Mouse (Mus musculus): ENCODE results near the gene Snhg11.
"Not testable (repeated sequence)": the region's sequence is repeated elsewhere in the genome, so short reads cannot be mapped to it uniquely, and the experiment has no call there.

The Snhg11 gene

DNA sequence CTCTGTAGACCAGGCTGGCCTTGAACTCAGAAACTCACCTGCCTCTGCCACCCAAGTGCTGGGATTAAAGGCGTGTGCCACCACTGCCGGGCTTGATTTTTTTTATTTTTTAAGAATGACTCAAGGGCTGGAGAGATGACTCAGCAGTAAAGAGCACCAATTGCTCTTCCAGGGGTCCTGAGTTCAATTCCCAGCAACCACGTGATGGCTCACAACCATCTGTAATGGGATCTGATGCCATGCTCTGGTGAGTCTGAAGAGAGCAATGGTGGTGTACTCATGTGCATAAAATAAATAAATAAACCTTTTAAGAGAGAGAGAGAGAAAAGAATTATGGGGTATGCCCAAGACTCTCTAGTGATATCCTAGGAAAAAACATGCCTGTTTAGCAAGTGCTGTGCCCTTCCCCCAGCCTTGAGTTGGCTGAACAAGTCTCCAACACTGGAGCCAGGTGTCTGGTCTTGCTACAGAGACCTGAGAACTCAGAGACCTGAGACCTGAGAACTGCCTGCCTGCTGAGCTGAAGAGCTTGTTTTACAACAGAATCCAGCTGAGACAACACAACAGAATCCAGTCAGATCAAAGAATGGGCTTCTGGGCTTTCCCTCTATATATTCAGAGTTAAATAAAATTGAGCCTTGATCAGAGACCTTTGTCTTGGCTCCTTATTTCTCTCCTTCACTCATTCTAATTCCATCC lies 5.8 kb upstream of the Snhg11 start:
- DNase-seq: no peak

DNA sequence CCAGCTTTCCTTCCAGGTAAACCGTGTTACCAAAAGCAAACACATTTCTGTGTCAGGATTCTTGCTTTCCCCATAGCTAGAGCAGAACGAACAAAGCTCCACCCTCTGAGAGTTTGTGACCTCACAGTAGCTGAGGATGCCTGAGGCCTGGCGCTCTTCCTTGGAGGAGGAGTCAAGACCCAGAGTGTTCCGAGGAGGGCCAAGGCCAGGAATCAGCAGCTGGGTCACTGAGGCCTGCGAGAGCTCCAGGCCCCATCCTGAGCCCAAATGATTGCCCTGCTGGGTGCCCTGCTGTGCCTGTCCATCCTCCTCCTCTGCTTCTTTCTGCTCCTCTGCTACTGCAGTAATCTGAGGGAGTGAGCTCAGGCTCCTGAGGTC lies 5.3 kb upstream of the Snhg11 start:
- DNase-seq: no peak

DNA sequence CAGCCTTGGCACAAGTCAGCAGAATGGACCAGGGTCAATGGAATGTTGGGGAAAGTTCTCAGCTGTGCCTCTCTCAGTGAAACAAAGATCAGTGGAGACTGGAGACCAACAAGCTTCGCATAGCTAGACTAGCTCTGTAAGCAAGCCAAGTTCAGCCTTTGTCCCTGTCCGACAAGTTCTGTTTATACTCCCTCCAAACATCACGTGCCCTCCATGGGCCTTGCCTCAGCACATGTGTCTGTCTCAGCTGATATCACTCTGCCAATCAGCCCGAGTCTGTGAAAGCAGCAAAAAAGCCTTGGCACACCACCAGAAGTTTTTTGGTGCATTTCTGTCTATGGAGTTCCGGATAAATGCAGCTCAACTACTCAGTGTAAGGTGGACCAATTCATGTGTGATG lies 2.4 kb upstream of the Snhg11 start:
- DNase-seq: no peak

DNA sequence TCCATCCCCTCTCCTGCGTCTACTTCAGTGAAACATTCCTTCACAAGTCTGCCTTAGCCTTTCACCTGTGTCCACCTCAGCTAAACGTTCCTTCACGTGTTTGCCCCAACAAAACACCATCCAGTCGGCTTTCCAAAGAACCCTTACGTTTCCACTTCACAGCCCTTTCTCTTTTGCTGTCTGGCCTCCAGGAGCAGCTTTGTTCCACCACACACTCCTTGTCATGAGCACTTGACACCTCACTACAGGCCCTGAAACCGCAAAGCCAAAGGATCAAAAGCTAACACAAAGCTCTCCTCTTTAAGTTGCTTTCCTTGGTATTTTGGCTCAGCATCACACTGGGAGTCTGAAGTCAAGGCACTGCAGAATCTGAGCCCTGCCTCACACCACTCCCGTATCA lies 1.9 kb upstream of the Snhg11 start:
- DNase-seq: no peak

DNA sequence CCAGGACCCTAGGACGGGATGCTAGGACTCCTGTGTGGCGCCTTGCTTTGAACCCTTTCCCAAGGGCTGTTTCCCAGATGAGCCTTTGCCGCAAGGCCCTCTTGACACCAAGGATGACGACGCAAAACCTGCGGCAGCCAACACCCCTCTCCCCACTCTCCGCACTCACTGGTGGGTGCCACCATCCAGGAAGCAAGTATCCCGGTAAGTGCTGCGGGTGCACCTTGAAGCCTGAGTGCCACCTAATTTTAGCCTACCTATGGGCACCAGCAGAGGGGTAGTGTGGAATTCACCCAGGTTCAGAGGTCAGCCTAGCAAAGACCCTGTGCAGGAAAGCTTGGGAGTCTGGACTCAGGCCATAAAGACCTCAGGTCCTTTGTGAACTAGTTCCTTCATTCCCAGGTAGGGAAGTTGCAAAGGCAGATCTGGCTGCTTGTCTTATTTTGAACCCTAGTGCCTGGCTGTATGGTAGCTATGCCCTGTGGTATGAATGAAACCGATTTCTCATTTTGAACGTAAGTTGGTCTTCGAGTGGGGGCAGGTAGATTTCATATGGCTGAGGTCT lies 767 bp downstream of the Snhg11 start:
- DNase-seq: no peak

DNA sequence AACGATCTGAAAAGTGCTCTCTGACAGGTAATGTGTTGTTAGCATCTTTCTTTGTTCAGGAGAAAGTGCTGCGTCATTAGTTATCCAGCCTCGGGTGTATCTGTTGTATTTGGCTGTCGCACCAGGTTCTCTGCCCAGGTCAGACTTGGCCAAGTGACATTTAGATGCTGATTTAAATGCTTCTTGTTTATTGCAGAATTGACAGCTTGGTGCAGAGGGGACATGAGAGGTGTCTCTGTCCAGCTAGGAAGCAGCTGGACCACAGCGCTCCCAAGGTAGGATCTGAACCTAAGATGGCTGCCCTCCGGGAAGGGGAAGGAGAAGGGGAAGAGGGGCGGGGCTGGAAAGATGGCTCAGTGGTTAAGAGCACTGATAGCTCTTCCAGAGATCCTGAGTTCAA lies 1.4 kb downstream of the Snhg11 start:
- DNase-seq: peak; percentile 37

DNA sequence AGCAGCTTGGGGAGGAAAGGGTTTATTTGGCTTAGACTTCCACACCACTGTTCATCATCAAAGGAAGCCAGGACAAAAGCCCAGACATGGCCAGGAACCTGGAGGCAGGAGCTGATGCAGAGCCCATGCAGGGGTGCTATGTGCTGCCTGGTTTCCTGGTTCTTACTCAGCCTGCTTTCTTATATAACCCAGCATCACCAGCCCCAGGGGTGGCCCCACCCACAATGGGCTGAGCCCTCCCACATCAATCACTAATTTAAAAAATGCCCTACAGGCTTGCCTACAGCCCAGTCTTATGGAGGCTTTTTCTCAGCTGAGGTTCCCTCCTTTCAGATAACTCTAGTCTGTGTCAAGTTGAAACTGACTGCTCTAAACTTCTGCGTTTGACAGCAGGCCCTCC lies 2.4 kb downstream of the Snhg11 start:
- DNase-seq: no peak

DNA sequence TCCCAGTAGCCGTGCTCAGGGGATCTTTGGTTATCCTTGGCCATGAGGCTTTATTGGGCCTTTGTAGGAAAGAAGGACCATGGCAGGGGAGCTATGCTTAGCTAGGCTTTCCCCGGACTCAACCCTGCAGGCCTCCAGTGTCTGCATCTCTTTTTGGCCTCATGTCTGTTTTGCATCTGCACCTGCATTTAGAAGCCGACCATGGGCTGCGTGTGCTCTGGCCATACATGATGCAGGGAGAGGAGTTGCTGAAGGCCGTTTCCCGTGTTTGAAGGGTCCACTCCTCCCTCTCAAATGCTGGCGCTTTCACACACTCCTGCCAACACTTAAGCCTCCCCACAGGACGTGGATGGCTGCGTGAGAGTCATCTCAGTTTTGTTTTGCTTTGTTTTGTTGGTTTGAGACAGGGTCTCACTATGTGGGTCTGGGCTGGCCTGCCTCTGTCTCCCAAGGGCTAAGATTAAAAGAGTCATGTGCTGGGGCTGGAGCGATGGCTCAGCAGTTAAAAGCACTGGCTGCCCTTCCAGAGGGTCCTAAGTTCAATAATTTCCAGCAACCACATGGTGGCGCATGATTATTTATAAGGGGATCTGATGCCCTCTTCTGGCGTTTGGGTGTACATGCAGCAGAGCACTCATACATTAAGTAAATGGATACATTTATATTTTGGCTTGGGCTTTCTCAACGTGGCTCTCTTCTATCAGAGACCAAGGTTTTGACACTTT lies 4.1 kb downstream of the Snhg11 start:
- peak; percentile 73 for DNase-seq

DNA sequence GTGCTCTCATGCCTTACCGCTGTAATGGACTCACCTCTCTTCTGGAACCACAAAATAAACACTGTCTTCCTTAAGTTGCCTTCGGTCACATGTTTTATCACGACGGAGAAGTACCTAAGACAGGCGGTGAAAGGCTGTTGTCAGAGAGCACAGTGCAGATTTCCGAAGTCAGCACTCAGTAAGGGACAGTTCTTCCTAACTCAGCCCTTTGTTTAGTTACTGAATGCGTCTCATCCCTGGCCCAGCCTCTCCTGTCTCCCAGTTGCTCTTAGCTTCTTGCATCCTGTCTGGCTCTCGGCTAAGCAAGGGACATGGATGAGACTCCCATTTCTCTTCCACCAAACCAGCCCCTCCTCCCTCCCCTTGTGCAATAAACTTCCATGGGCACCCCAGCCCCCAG lies 10.6 kb downstream of the Snhg11 start:
- DNase-seq: no peak

DNA sequence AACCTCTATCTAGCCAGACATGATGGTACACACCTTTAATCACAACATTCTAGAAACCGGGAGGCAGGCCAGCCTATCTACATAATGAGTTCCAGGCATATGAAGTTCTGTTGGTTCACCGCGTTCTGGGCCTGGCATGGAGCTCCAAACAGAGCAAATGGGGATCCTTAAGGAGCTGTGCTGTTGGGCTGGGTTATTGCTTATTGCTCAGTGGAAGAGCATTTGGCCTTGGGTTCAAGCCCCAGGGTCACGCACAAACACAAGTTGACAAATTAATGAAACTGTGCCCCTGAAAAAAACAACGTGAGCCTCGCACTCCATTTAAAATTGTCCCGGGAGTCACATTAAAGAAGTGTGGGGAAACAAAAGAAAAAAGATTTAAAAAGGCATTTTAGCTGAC lies 14.0 kb downstream of the Snhg11 start:
- no peak for DNase-seq

DNA sequence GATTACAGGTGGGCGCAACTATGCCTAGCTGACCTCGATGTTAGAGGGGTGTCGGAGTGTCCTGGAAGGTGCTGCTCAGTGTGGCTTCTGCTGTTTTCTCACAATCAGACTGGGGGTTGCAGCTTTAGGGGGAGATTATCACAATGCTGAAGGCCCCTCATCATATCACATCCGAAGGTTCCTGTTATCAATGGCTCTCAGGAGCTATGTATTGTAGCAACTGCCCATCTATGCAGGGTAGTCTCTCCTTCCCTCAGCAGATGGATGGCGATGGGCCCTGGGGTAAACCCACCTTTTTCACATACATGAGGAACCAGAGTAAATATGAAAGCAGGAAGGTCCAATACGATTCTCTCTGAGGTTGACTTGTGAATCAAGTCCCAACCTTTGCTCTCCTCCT lies 20.9 kb downstream of the Snhg11 start:
- no peak for DNase-seq

DNA sequence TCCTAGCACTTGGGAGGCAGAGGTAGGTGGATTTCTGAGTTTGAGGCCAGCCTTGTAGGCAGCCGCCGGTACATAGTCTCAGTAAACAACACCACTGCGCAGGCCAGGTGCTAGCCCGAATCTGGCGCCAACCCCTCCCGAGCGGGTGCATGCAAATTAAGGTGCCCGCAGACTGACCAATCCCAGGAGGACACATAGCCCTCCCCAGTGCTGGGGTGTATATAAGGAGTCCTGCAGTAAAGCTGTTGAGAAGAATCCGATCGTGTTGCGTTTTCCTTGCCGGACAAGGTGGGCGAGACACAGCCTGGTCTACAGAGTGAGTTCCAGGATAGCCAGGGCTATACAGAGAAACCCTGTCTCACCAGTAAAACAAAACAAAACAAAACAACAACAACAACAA lies 21.7 kb downstream of the Snhg11 start:
- DNase-seq: not testable (repeated sequence)

DNA sequence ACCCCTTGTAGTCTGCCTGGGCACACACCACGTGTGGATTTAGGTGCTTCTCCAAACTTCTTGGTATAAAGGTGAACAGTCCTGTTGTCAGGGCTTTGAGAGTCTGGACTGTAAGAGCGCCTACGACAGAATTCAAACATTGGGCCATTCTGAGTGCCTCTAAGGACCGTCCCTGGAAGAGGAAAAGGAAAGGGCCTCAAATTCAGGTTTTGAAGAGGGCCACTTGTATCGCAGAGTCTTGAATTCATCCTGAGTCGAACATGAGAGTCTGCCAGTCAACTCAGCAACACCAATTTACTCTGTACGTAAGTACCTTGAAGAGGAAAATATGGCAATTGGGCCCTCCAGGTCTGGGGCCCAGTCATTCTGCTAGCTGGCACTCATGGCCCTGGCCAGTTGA lies 27.5 kb downstream of the Snhg11 start:
- no peak for DNase-seq

DNA sequence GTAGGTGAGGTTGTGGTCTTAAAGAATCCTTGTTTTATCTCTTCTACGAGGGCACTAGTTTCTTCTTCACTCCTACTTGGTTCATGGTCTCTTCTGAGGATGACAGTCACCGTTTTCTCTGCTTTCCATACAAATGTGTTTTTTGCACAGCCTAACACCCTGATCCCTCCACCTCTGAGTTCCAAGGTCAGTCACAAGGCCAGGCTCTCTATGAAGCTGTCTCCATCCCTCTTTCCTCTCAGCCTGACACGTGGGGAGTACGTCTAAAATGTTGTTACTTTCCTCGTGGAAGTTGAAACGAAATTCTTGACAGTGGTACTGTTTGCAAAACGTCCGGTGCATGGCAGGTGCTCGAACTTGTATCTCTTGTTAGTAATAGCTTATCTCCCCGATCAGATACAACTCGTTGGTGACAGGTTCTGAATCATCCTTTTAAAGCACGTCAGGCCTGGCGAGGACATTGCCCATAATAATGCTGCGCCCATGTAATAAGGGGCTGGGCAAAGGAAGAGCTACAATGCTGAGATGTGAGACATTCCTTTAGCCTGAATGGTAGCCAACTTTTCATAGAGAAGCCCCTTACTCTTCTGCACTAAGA lies 33.7 kb downstream of the Snhg11 start:
- DNase-seq: no peak

DNA sequence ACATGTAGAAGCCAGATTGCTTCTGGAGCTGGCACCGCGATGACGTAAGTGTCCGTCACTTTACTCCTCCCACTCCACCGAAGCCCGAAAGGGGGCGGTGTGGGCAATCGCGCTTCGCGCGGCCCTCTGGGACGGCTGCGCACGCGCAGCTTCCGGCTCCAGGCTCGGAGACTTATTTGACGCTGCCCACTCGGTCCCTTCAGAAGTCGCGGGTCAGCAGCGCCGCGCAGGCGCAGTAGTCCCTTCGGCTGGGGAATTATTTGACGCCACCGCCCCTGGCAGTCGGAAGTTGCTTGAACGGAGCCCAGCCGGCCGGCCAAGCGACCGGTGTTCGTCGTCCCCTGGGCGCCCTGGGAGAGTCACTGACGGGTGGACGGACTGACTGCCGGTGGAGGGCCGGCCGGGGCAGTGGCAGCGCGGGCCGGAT lies 34.2 kb downstream of the Snhg11 start, which contains the start of gene Ralgapb:
Gene Ralgapb, plus strand, starts transcription at position 254 of the 427 bp plus-strand sequence.
- peak; percentile 98 for DNase-seq

DNA sequence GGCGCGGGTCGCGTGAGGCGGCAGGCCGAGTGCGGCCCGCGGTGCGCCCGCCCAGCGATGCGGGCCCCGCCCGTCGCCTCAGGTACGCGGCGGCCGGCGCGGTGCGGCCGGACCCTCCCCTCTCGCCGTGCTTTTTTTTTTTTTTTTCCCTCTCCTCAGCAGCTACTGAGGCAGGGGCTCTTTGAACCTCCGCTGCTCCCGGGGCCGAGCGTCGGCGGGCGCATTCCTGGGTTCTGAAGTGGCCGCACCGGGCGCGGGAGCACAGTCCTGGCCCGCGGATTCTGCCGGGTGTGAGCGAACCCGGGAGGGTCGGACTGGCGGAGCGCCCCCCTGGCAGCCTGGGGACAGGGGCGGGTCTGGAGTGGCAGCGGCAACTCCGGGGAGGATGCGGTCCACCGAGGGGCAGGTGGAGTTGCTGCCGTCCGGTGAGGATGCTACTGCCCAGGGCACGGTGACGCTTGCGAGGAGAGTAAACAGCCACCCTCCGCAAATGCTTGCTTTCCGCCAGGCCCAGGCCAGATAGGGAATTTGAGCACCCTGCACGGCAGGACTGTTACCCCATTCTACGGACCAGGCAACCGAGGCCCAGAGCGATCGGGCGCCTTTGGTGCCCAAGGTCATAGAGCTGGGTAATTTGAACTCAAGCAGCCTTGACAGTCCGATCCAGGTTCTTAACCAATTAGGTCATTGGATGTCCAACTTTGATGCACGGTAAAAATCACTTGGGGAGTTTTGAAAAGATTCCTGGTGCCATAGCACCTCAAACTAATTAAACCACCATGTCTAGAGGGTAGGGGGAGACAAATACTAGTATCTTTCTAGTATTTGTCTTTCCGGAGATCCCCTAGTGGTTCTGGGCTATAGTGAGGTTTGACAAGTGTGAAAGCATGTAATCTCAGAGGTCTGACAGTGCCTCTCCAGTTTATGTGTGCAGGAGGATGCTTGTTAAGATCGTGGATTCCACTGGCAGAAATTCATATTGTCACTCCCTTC lies 34.9 kb downstream of the Snhg11 start:
- DNase-seq: no peak

DNA sequence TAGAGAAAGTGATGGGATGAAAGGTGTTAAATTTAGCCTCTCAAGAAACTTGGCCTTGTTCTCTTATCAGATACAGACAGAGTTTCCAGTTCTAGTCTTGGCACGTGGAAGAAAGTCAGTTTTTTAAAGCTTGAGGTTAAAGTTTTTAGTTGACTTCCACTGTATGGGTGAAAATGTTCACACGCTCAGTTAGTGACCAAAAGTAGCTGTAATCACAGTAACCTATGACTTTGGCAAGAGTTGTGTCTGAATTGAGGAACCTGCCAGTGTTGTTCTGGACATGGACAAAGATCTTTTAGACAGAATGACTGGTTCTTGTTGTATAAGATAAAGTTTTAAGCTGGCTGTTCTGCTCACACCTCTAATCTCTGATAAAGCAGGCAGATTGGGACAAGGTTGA lies 37.8 kb downstream of the Snhg11 start:
- no peak for DNase-seq

DNA sequence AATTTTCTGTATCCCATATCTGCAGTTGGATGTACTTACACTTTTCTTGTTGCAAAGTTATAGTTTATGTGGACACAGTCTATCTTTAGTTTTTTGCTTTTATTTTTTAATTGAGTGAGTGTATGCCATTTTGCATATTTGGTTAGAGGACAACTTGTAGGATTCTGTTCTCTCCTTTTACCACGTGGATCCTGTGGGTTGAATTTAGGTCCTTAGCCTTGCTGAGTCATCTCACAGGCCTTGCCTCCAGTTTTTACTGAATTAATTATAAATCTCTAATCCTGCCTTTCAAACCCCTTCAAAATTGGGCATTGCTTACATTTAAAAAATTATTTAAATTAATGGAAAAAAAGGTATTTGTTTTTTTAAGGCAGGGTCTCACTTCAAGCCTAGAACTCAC lies 40.4 kb downstream of the Snhg11 start:
- DNase-seq: no peak

DNA sequence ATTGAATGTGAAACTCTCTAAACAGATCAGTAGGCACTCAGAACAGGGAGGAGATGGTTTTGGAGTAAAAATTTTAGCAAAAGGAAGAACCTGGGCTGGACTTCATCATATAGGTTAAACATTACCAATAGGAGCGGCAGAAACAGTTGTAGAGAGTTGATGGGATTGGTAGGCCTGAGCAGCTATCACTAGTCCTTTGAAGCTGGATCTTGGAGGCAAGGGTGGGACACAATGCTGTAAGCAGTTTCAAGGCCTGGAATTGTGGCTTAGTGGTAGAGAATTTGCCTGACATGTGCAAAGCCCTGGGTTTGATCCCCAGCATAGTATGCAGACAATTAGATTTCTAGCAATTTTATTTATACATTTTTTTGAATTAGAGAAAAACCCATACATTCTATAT lies 43.2 kb downstream of the Snhg11 start:
- no peak for DNase-seq

All from layer of hippocampus, adult 9-11 months (tissue).